Mouse (Mus musculus) intestine, embryonic 16.5 days (tissue): ENCODE data around the gene D630039A03Rik. TPM values are rescaled to one million over a fixed set of nuclear protein-coding genes. Genes with fewer than 3 reads are reported as not detected.

Source experiments
- ATAC-seq: fragments of 200-750 bp; cut with Nextera tagmentation; 2 replicates; pipeline ENCODE4 v1.8.0; 2017; ENCODE audit warnings: moderate TSS enrichment, moderate library complexity
- H3K27ac ChIP-seq: fragments of 300-500 bp; sonication (generic); 2 replicates; pipeline ENCODE4 v1.5.1; 2014; ENCODE audit warnings: mild to moderate bottlenecking, low read length
- H3K27me3 ChIP-seq: fragments of 300-500 bp; sonication (generic); replicated peaks from 2 replicates; pipeline ENCODE4 v1.6.1; 2014; ENCODE audit warnings: low read length, control low read depth, mixed read lengths; ENCODE audit not compliant: control insufficient read depth, insufficient read depth
- H3K36me3 ChIP-seq: fragments of 300-500 bp; sonication (generic); 2 replicates; pipeline ENCODE4 v1.6.1; 2014; ENCODE audit warnings: low read length, control low read depth; ENCODE audit not compliant: control insufficient read depth, insufficient read depth
- H3K4me1 ChIP-seq: fragments of 300-500 bp; sonication (generic); 2 replicates; pipeline ENCODE4 v1.6.1; 2014; ENCODE audit warnings: low read length, control low read depth, mixed read lengths; ENCODE audit not compliant: control insufficient read depth, insufficient read depth
- H3K4me2 ChIP-seq: fragments of 300-500 bp; sonication (generic); 2 replicates; pipeline ENCODE4 v1.6.1; 2014; ENCODE audit warnings: low read depth, low read length, control low read depth
- H3K4me3 ChIP-seq: fragments of 300-500 bp; sonication (generic); 2 replicates; pipeline ENCODE4 v1.5.1; 2014; ENCODE audit warnings: mild to moderate bottlenecking, low read length
- H3K9ac ChIP-seq: fragments of 300-500 bp; sonication (generic); 2 replicates; pipeline ENCODE4 v1.6.1; 2014; ENCODE audit warnings: low read depth, low read length
- H3K9me3 ChIP-seq: fragments of 300-500 bp; sonication (generic); 2 replicates; pipeline ENCODE4 v1.6.1; 2016; ENCODE audit warnings: low read length, control low read depth; ENCODE audit not compliant: control insufficient read depth
- WGBS: fragments of 180-500 bp; shearing (Covaris S2); extraction: QIAGEN DNeasy Blood & Tissue Kit; methylation state at CpG from one replicate; pipeline ENCODE4 v1.1.7; 2014; 5-methylcytosine and 5-hydroxymethylcytosine counted together
- polyA plus RNA-seq: library from polyadenylated mRNA; unstranded; fragments of >200 nt; fragmentation: Nextera tagmentation; extraction: Ambion mirVana; gene quantifications from 2 replicates; pipeline ENCODE4 v1.2.1, GENCODE M21; 2015

The D630039A03Rik gene
- polyA plus RNA-seq = 13.3 and 14.1 TPM in 2 replicates

DNA sequence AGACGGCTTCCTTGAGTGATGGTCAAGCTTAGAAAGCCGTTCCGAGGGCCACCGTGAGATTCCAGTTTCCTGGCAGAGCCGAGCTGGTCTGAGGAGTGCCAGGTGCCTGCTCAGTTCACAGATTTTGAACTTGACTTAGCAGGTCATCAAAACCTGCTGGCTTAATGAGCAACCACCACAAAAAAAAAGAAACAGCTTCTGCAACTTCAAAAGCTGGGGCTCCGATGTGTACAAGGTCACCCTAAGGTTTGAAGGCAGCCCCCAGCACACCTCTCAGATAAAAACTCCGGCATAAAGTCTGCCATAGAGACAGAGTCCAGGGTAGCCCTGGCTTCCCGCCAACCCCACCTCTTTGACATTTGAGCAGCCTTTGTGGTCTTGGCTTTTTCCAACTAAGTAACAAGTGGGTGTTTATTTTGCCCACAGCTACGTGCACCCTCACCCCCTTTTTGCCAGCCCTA is at the start of gene D630039A03Rik:
TSS of gene D630039A03Rik (minus strand) at position 97 of the 461 bp plus-strand sequence.
- Histone ChIP-seq H3K4me3 (peak within 1 kb of the TSS; percentile 51), H3K36me3 (no peaks in the 10 kb centered on the region), H3K9ac (peak within 1 kb of the TSS; percentile 63), H3K27ac (peak within 1 kb of the TSS; percentile 87), H3K4me1 (peaks cover 12% of the 10 kb centered on the region; the same call in 1 of the 2 replicates), H3K27me3 (no peaks in the 10 kb centered on the region), H3K9me3 (no peaks in the 10 kb centered on the region), H3K4me2 (peak within 1 kb of the TSS; percentile 40)
- peak; percentile 86 for ATAC-seq
- WGBS = 14% methylated on average over 9 of the region's 9 CpGs

DNA sequence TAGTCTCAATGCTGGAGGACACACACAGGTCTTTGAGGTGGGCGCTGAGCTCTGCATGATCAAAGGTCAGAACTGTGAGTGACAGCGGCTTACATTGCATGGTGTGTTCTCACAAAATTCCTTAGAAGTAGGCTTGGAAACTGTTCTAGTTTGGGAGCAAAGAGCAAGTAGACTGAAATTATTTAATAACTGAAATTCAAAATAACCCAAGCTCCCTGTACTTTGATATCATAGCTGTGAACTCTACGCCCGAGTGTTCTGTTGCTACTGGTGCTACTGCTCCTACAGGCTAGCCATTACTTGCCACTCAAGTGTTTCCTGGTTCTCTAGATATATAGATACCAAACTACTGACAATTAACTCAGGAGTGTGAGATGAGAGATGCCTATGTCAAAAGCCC is 49.4 kb upstream of the D630039A03Rik start:
- Histone ChIP-seq H3K27me3 (no peaks in the 10 kb centered on the region), H3K9me3 (no peaks in the 10 kb centered on the region), H3K4me2 (no peak overlapping the region), H3K36me3 (no peaks in the 10 kb centered on the region), H3K4me1 (no peaks in the 10 kb centered on the region), H3K4me3 (no peak overlapping the region), H3K9ac (no peak overlapping the region), H3K27ac (no peak overlapping the region)
- no peak for ATAC-seq
- 93% methylated on average over 4 of the region's 4 CpGs for WGBS

DNA sequence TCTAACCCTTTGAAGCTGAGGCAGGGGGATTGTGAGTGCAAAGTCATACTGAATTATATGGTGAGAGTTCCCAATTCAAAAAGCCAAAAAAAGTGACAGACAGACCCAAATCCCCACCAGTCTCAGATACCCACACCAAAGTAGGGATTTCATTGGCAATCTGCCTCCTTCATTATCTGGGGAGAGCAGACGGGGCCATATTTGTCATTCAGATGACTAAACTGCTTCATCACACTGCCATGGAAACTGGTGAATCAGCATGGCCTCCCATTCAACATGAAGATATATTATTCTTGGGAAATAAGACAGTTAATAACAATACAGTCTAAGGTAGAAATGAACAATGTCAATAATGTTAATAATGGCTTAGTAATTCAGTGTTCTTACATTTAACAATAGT is 48.0 kb upstream of the D630039A03Rik start:
- H3K27me3 ChIP-seq = no peaks in the 10 kb centered on the region
- H3K9ac ChIP-seq = no peak overlapping the region
- WGBS = 69% methylated on average over 1 of the region's 1 CpGs
- no peak overlapping the region for H3K4me2 ChIP-seq
- no peaks in the 10 kb centered on the region for H3K9me3 ChIP-seq
- H3K4me3 ChIP-seq = no peak overlapping the region
- H3K36me3 ChIP-seq = no peaks in the 10 kb centered on the region
- ATAC-seq = no peak
- no peaks in the 10 kb centered on the region for H3K4me1 ChIP-seq
- H3K27ac ChIP-seq = no peak overlapping the region

DNA sequence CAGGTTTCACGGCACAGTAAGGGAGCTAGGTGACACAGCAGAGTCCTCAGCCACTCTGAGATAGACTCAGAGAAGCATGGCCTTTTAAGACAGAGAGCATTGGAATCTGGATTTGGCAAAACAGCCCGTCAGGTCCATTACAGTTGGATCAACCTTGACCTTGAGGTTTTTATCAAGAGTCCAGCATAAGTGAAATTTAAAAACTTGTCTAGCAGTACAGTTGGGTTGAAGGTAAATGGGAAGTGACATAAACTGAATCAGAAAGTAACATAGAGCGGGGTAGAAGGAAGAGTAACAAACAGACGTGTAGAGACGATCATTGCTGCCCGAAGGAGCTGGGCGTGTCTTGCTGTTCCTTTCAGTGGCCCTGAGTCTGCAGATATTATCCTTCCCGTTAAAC is 43.0 kb upstream of the D630039A03Rik start:
- no peak for ATAC-seq
- Histone ChIP-seq H3K27ac (no peak overlapping the region), H3K36me3 (no peaks in the 10 kb centered on the region), H3K9ac (no peak overlapping the region), H3K9me3 (no peaks in the 10 kb centered on the region), H3K27me3 (no peaks in the 10 kb centered on the region), H3K4me2 (no peak overlapping the region), H3K4me3 (no peak overlapping the region), H3K4me1 (peaks cover 12% of the 10 kb centered on the region)
- 71% methylated on average over 8 of the region's 8 CpGs for WGBS

DNA sequence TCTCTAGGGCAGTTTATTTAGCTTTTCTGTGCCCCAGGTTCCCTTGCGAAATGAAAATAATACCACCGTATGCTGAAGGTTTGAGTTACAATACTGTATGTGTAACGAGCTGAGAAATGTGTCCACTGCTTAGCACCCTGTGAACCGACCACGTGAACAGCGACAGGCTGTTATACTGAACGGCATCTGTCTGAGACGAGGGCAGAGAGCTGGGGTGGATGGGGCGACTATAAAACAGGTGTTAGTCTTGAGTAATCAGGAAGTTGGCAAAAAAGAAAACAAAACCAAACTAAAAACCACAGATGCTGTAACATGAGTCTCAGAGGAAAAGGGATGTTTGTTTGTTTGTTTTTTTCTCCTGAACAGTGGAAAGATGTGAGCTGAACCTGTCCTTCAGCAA is 42.0 kb upstream of the D630039A03Rik start:
- peaks cover 17% of the 10 kb centered on the region for H3K4me1 ChIP-seq
- no peak overlapping the region for H3K4me3 ChIP-seq
- WGBS = 64% methylated on average over 9 of the region's 9 CpGs
- no peak overlapping the region for H3K4me2 ChIP-seq
- no peaks in the 10 kb centered on the region for H3K36me3 ChIP-seq
- no peak overlapping the region for H3K9ac ChIP-seq
- 0 out of 2 replicates have a peak overlapping the region, but pooled peaks have one; percentile 99 for H3K27ac ChIP-seq
- no peaks in the 10 kb centered on the region for H3K27me3 ChIP-seq
- ATAC-seq = no peak
- no peaks in the 10 kb centered on the region for H3K9me3 ChIP-seq

DNA sequence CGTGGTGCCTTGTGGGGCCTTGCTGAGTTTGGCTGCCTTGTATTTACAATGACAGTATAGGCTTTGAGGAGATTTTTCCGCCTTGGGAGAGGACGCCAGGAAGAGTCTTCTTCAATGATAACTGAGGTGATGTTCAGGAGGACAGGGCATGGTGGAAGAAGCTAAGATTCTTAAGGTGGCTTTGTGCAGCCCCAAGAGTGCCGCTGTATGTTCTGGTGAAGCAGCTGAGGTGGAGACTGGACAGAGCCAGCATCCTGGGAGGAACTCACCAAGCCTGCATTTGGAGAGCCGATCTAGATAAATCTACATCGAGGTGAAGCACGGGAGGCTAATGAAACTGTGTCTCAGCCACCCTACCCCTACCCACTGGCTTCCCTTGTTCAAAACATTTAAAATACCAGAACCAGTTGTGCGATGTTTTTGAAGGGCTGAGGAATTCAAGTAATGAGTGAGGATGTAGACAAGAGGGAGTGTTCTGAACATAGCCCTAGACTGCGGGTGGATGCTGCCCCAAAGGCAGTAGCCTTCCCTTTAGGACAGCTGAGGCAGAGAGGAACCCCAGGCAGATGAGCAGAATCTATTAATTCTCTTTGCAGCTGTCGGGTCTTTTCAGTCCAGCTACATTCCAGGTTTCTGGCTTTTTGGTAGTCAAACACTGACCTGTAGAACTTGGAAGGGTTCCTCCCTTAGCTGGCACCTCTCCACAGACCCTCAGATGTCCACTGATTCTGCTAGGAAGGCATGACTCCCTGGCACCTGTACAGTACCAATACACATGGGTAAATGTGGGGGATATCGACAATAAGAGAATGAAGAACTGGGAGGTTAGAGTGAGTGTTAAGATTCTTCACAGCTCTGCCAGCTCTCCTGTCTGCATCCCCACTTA is 41.3 kb upstream of the D630039A03Rik start:
- Histone ChIP-seq H3K27ac (peak overlapping the region; percentile 99), H3K36me3 (peaks cover 2% of the 10 kb centered on the region; the same call in 1 of the 2 replicates), H3K4me2 (peak overlapping the region; percentile 70), H3K27me3 (no peaks in the 10 kb centered on the region), H3K4me1 (peaks cover 20% of the 10 kb centered on the region), H3K9ac (peak overlapping the region; percentile 65), H3K4me3 (peak overlapping the region; percentile 89), H3K9me3 (no peaks in the 10 kb centered on the region)
- WGBS = 37% methylated on average over 11 of the region's 11 CpGs
- ATAC-seq = no peak

DNA sequence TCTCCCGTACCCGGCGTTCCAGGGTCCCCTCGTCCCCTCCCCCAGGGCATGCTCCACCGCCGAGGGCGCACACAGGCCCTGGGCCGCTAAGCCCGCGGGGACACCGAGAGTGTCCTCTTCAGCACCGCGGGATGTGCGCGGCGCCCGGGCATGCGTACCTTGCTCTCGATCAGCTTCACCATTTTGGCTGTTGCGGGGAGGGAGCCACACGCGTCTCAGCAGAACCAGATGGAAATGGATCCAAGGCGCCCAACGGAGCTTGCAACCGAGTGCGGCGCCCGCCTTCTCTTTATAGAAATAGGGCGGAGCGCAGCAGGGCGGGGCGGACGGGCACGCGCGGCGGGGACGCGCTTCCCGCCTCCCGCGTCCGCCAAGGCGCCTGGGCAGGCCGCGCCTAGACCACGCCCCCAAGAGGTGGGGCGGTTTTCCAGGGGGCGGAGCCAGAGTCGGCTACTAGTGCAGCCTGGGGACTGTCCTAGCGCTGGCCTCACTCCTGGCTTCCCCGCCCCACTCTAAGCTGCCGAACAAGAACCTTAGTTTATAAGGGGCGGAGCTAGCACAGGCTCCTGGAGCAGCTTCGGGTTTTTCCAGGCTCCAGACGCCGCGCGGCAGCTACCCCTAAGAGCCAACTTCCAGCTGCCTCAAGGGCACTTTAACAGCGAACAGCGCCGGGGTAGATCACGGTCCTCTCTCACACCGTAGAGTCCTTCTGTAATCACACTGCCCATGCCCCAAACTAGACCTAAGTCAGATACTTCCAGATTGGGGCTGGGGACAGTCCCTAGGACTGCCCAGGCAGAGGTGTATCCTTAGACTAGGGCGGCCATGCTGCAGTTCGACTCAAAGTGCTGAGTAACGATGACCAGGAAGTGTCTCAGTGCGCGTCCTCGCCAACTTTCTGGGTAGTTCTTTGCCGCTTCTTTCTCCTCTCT is 40.2 kb upstream of the D630039A03Rik start, which contains the start of gene Txn1:
TSS of gene Txn1 (minus strand) at position 383 of the 932 bp plus-strand sequence.
- H3K4me3 ChIP-seq = peak within 1 kb of the TSS; percentile 89
- peaks cover 20% of the 10 kb centered on the region for H3K4me1 ChIP-seq
- peak; percentile 96 for ATAC-seq

DNA sequence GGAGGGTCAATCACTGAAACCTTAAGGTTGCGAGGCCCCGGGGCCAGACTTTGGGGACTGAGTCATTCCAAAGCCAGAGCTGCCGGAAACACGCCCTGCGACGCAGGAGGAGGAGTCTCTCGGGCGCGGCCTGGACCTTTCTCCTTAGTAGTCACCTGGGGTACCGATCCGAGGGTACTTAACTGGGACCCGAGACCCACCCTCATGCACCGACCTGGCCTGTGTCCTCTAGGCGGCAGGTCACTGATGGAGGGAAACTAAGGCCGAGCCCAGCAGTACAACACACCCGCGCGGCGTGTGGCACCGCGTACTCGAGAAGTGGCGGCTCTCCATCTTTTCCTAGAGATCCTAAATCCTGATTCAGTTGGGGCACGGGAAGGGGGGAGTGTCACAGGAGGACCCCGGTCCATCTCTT is 39.5 kb upstream of the D630039A03Rik start:
- Histone ChIP-seq H3K4me2 (peak overlapping the region; percentile 59), H3K4me3 (peak overlapping the region; percentile 89), H3K27ac (peak overlapping the region; percentile 95), H3K36me3 (peaks cover 15% of the 10 kb centered on the region), H3K9me3 (no peaks in the 10 kb centered on the region; the same call in 1 of the 2 replicates), H3K27me3 (no peaks in the 10 kb centered on the region), H3K4me1 (peaks cover 20% of the 10 kb centered on the region), H3K9ac (peak overlapping the region; percentile 89)
- peak; percentile 26 for ATAC-seq
- whole genome bisulfite sequencing = 0% methylated on average over 25 of the region's 25 CpGs

More for the DNA sequence above, 40.2 kb upstream of the D630039A03Rik start, which contains the start of gene Txn1:
- H3K27me3 ChIP-seq = no peaks in the 10 kb centered on the region
- peak within 1 kb of the TSS; percentile 89 for H3K9ac ChIP-seq
- 0% methylated on average over 60 of the region's 71 CpGs for WGBS
- peak within 1 kb of the TSS; percentile 70 for H3K4me2 ChIP-seq
- peaks cover 9% of the 10 kb centered on the region for H3K36me3 ChIP-seq
- peak within 1 kb of the TSS; percentile 99 for H3K27ac ChIP-seq
- no peaks in the 10 kb centered on the region; the same call in 1 of the 2 replicates for H3K9me3 ChIP-seq
